15 mouse cellular contexts compared by ENCODE assay signal in genomic region chr6:43546537-43546936, GRCm38 (mm10).
"Had no signal": no experiment of that assay in that cellular context is flagged by ENCODE, and none has a peak within 500 bp of the region (broad histone marks: within the 10 kb centered on the region; RNA-seq: fewer than 3 reads in every experiment).

No protein-coding gene starts in this region.

- H3K9me3 ChIP-seq: limb, embryonic 13.5 days; liver, embryonic 15.5 days; neural tube, embryonic 15.5 days had no signal

- H3K4me3 ChIP-seq: limb, embryonic 13.5 days; liver, embryonic 15.5 days; myocyte; neural tube, embryonic 15.5 days had no signal

- H3K4me1 ChIP-seq: limb, embryonic 13.5 days; liver, embryonic 15.5 days; neural tube, embryonic 15.5 days had no signal

- H3K4me2 ChIP-seq: limb, embryonic 13.5 days; liver, embryonic 11.5 days; liver, embryonic 15.5 days; lung, embryonic 14.5 days; neural tube, embryonic 15.5 days had no signal

- DNase-seq: kidney, postnatal 14 days; left cerebral cortex, postnatal 4 days; lung, embryonic 14.5 days; lung, postnatal 10 days; lung, postnatal 4 days; midbrain, embryonic 14.5 days; right cerebral cortex, adult 18-20 months; right cerebral cortex, postnatal 25 days; thymus, adult 2 months; thymus, postnatal 36 days had no signal

- H3K36me3 ChIP-seq: limb, embryonic 13.5 days; liver, embryonic 15.5 days; neural tube, embryonic 15.5 days had no signal

- H3K27ac ChIP-seq: limb, embryonic 13.5 days; liver, embryonic 15.5 days; neural tube, embryonic 15.5 days had no signal

- H3K9ac ChIP-seq: limb, embryonic 13.5 days; liver, embryonic 15.5 days; lung, embryonic 14.5 days; neural tube, embryonic 15.5 days had no signal

- H3K27me3 ChIP-seq: limb, embryonic 13.5 days; liver, embryonic 15.5 days; neural tube, embryonic 15.5 days had no signal
